Mouse (Mus musculus) adrenal gland, postnatal 14 days (tissue): ENCODE data around the gene Cdc42. TPM values are rescaled to one million over a fixed set of nuclear protein-coding genes. Genes with fewer than 3 reads are reported as not detected.

Experiments
- DNase-seq: peaks from one replicate; pipeline ENCODE4 v3.0.0; 2021; ENCODE audit warnings: mixed read lengths
- total RNA-seq: library from RNA; stranded (reverse); gene quantifications from 2 replicates; pipeline ENCODE4 v1.2.3, GENCODE M21; 2021

Gene Cdc42
- total RNA-seq, 1 experiment from 2014 or later, result 355 TPM

DNA sequence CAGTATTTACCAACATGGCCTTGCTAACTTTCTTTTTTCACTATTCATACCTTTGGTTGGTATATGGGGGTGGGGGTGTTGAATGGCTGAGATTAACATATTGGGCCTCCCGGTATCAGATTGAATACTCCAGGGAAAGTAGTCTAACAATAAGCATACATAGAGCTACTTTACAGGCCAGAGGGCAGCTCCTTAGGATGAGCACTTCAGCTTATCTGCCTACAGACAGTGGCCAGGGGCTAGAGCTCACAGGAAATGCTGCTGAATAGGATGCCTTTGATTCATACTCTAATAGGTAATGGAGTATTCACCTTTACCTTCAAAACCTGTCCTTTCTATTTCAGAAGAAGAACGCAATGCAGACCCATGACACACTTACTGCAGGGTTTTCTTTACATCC, 42.5 kb downstream of the Cdc42 start:
- DNase-seq, result no peak

DNA sequence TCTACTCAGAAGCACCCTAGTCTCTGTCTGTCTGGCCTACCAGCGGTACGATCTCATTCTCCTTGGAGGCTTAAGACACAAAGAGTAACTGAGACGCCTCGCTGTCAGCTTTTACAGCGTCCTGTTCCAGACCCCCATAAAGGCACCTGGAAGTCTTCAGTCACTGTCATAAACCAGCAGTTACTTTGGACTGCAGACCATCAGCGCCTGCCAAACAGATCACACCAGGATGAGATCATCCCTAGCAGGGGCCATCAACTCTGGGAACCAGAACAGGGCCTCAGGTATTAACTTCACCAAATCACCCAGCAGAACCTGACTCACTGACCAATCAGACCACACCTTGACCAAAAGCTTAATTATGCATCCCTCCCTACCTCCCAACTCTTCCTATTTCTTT, 43.0 kb downstream of the Cdc42 start:
- DNase-seq, result no peak

DNA sequence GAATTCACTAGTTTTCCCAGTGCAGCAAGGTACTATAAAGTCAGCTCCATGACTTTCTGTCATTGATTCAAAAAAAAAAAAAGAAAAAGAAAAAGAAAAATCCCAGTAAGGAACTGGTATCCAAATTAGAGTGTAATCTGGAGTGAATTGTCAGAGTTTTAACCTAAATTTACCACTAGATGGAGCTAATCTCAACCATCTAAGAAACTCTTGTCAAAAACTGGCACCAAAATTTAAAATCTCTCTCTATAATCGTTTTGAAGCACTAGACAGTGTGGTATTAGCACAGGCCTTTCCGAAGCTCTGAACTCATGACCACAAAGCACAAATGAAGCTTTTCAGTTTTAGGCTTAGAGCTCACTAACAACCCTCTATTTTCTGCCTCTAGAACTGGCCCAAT, 44.0 kb downstream of the Cdc42 start:
- no peak for DNase-seq

DNA sequence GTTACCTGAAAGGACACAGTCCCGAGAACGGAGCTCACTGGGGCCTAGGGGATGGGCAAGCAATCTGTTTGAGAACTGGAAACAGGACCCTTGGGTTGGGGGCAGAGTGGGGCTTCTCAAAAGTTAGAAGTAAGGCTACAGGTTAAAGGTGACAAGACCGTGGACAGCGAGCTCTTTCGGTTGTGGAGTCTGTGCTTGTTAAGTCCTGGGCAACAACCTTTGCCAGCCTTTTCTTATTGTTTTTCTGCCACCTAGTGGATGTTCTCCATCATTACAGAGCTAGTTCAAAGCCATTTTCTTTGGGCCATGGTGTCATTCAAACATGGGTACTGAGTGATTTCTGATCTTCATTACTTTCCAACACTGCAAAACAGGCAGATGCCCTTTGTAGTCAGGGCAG, 49.1 kb downstream of the Cdc42 start:
- DNase-seq, result peak; percentile 43

DNA sequence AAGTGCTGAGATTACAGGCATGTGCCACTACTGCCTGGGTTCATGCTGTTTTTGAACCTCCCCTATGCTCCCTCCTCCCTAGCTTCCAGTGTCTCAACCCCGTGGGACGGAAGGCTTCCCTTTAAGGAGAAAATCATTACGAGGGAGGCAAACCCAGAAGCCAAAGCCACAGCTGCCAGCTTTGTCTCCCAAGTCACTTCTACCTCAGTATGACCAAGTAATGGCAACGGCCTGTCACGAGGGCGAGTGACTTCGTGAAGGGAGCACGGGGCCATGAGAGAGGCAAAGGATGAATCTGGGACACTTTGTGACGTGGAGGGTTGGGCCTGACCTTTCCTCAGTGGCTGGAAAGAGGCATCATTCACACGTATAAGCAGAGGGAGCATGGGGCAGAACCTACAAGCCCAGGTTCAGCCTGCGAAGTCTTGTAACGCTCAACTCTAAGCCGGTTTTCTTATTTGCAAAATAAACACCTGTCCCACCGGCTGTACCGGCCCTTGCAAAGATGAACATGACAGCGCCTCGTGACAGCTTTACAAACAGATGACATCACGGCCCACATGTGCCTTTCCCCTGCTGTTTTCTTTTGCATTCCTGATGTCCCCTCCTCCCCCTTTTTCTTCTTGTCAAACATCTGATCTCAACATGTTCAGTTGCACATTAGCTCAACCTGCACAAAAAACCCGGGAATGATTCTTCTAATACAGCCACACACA, 50.4 kb downstream of the Cdc42 start:
- DNase-seq, result no peak

DNA sequence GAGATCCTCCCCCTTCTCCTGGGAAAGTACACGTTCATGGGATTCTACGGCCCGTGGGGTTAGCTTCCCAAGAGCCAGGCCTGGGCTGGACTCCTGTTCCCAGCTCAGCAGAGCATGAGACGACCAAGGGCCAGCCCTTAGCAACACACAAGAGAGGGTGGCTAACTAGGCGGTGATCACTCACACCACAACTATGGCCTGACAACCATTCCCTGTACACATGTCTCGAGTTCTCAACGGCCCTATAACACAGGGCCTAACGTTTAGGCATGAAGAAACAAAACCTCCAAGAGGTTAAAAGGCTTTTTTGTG, 51.0 kb downstream of the Cdc42 start:
- DNase-seq, result no peak

DNA sequence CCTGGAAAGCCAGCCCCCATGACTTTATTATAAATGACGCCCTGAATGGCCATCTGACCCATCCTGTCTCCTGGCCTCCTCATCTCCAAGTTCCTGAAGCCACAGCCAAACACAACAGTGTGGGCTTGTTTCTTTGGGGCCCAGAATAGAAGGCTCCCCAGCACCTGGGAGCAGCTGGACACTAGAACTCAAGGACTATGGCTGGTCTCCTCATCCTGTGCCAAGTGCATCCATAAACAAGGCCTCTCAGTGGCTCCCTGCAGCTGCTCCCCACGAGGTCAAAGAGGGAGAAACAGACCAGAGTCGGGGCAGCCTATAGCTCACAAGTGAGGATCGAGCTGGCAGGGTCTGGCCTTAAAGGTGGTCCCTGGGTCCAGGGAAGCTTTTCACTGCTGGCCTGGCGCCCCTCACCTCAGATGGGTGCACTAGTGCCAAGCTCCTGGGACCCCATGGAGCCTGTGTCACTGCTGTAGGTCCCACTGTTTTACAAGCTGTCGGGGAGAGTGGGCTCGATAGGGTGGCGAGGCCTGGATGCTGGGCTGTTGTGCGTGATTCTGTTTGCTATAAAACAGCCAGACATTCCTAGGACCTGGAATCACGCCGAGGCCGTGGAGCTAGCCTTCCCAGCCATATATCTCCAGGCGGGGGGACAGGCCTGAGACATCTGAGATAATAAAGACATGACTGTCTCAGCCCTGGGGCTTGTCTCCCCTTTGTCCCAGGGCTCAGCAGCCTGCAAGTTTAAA, 51.5 kb downstream of the Cdc42 start:
- DNase-seq, result no peak

DNA sequence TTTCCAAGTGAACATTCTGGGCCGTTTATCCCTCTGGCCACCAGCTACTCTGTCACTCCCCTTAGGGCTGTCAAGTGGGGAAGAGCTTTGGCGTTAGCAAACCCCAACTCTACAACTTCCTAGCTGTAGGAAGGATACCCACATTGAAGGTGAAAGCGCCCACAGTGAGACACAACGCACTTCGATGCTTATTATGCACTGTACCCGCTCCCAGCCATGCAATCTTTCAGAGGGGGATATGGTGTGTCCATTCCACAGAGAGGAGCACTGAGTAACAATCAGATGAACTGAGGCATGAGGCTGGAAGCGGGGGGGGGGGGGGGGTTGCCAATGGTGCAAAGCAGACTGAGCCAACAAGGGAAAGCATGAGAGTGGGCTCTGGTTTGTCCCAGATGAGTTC, 52.5 kb downstream of the Cdc42 start:
- DNase-seq, result no peak

DNA sequence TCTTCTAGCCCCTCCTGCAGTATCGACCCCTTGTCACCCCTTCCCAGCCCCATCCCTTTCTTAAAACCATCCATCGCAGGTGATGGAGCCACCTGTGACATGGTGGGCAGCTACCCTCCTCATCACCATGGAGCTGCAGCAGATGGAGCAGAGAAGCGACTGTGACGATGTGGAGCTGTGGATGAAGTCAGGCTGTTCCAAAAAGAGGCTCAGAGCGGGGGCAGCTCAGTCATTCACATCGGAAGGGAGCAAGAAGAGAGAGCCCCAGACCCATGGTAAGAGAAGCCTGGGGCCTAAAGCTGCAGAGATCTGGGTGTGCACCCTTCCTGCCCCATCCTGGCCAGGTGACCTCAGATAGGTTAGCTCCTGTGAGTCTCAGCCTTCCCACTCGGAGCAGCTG, 53.4 kb downstream of the Cdc42 start:
- DNase-seq, result no peak

DNA sequence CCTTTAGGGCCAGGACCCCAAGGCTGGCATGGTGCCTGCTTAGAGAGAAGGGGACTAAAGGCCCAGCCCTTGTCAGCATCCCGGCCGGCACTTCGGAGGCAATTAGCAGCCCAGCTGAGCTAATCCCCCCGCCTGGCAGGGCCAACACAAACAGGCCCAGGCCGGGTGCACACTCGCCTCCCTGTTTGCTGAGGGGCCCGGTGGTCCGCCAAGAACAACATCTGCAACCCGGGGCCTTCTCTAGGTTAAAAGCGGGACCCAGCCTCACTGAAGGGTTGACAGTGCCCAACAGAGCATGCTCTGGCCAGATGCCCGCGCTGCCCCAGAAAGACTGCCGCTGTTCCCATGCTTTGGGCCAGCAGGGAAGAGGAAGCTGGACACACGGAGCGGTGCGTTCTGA, 55.9 kb downstream of the Cdc42 start:
- DNase-seq, result no peak

DNA sequence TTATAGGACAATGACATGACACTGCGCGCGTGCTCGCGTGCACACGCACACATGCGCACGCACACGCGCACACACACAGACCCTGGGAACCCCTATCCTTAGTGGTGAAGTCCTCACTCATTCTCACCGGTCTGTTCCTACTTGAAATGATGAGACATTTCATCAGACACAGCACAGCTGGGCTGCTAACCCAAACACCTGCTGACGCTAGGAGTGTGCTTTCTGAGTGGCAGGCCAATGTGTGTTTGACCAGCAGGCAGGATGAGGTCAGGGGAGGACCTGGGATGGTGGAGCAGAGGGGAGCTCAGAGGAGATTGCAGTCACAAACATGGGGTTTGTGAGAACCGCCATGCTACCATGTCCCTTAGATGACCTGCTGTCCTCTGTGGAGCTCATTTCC, 57.3 kb downstream of the Cdc42 start:
- no peak for DNase-seq

DNA sequence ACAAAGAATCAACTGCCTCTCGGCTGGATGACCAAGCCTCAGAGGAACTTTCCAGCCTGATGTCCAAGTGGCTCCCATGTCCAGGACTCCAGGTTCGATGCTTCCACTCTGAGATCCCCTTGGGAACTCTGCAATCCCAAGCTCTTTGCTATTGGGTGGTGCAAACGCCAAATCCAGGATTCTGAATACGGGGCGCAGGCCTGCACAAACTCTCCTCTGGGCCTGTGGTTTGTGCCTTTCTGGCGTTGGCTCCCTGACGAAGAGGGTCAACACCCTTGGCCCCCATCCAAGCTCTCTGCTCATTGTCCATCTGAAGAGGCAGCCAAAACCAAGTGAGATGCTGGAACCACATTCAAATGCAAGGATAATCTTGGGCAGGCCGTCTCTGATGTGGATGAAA, 59.1 kb downstream of the Cdc42 start:
- DNase-seq, result no peak

DNA sequence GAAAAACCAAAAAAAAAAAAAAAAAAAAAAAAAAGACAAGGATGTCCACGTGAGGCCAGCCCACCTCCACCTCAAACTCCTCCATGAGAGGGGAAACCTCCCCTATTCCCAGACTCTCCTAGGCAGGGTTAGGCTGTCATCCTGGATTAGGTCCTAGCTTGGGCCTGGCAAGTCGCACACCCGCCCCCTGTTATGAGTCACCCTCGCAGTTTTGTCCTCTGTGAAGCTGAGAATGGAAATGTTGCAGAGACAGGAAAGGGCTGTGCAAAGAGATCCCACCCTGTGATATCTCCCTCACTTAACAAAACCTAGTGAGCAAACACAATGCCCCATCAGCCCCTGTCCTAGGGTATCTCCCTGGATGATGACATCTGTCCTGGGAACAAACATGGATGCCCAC, 59.9 kb downstream of the Cdc42 start:
- peak; percentile 54 for DNase-seq

DNA sequence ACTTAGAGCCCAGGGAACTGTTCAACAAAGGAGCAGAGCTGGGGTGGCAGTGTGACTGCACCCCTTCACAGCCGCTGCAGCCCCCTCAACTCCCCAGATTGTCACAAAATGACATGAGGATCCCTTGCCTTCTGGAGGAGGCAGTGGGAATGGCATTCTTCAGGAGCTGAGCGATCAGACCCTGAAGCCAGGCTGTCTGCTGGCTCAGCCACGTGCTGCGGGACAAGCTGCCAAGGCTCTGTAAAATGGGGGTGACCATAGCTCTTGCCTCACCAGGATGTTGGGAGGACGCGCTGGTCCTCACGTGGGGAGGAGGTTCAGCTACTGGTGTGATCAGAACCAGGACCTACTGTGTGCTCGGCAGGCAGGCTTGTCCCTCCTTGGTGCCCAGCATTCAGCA, 62.6 kb downstream of the Cdc42 start:
- DNase-seq, result no peak

DNA sequence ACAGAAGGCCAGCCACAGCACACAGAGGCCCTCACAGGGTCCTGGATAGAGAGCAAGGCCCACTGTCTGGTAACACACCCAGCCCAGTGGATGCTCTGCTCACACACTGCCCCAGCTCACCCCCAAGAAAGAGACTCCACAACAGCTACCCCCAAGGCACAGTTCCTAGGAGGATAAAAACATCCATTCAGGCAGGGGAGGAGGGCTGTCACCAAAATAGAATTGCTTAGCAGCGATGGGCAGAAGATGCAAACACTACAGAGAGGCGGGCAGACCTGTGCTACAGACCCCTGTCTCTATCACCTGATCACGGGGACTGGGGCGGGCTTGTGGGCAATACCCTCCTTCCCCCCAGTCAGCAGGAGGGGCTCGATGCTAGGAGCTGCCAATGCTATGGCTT, 63.0 kb downstream of the Cdc42 start:
- no peak for DNase-seq

DNA sequence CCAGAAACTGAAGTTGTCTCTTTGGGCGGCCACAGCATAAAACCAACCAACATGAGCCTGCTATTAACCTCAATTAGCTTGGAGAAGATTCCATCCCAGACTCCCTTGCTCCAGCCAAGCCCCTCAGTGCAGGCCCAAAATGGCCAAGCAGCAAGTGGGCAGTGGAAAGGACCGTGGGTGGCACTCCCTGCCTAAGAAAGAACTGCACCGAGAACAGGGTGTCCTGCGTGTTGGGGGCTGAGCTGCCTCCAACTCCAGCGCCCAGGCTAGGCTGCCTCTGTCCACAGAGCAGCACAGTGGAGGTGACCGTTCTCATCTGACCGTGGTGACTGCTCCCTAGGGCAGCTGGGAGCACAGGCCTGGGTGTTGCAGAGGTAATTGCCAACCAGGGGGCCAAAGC, 63.5 kb downstream of the Cdc42 start:
- DNase-seq, result no peak

DNA sequence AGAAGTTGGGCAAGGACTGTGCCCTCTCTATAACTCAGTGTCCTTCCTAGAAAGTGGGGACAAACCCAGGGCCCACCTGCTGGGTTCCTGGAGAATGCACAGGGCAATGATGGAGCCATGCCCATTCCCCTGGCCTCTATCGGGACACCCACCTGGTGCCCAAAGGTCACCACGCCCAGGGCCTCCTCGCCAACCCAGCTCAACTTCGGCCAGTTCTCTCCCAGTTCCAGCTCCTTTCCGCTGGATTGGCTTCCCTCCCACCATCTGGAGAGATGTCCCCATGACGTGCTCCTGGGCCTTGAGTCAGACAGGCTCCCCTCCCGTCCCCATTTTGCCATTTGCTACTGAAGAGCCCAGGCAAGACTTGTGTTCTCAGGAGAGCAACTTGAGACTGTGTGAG, 64.9 kb downstream of the Cdc42 start:
- peak; percentile 55 for DNase-seq

DNA sequence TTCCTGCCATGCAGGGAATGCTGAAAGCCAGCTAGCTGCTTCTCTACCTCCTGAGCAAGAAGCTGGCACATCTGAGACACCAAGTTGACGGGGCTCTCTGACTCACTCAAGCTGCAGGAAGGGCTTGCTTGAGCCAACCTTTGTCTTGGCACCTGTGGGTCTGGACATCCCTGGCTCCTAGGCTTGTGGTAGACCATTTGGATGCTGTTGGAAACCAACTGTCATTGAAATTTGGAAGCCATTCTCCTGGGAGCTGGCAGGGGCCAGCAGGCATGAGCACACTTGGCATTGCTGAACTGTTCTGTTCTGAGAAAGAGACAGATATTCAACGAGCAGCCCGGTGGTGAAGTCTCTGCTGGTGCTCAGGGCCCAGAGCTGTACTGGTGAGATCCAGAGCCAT, 67.3 kb downstream of the Cdc42 start:
- DNase-seq, result no peak

DNA sequence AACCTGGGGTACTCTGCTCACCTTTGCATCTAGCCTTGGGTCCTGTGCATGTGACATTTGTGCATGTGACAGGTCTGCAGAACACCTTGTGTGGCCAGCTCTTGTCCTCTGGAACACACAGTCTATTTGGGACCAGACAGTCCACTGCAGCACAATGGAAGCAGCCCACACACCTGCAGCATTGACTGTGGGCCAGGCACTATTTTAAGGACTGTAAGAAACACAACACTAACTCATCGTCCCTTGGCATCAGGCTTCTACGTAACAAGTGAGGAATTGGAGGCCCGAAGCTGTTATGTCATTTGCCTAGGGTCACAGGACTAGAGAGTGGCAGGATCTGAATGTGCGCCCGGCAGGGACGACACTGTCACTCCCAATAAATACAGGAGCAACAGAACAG, 67.8 kb downstream of the Cdc42 start:
- no peak for DNase-seq

DNA sequence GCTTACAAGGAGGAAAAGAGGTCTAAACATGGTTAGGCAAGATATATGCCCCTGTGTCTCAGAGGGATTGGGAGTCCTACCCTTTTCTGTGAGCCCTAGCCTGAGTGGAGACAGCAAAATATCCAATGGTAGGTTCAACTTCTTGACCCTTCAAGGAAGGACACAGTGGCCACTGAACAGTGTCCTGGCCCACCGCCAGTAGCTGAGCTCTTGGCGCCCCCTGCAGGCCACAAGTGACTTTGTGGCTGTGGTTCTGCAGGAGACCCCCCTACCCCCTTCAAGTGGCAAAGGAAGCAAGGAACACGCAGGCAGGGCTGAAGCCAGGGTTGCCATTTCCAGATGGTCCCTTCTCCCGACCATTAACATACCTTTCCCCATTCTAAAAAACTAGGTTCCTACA, 69.7 kb downstream of the Cdc42 start:
- DNase-seq, result peak; percentile 85

DNA sequence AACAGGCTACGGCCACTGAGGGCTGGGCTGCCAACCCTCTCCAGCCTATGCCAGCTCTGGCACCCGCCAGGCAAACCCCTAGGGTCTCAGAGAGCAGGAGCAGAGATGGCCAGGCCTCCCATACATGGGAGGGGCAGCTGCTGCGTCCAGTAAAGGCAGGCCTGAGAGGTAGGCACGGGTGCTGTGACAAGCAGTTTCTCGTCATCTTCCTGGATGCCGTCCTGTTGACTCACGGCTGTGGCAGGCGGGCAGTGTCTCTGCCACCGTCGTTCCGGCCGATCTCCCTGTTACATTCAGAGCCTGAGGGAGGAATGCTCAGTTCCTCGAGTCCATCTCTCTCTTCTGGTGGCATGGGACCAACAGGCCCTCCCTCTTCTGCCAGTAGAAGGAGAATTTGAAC, 70.3 kb downstream of the Cdc42 start:
- peak; percentile 78 for DNase-seq

DNA sequence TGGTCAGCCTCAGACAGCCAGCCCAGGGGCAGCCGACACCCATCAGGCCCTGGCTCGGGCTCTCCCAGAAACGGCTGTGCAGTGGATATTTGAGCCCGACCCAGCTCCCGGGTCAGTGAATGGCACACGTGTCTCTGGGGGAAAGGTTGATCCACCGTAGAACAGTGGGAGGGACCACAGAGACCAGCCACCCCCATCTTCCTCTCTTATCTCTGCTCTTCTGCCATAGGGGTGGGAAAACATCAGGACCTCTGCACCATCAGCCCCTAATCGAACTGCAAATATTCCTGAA, 70.9 kb downstream of the Cdc42 start:
- DNase-seq, result no peak

DNA sequence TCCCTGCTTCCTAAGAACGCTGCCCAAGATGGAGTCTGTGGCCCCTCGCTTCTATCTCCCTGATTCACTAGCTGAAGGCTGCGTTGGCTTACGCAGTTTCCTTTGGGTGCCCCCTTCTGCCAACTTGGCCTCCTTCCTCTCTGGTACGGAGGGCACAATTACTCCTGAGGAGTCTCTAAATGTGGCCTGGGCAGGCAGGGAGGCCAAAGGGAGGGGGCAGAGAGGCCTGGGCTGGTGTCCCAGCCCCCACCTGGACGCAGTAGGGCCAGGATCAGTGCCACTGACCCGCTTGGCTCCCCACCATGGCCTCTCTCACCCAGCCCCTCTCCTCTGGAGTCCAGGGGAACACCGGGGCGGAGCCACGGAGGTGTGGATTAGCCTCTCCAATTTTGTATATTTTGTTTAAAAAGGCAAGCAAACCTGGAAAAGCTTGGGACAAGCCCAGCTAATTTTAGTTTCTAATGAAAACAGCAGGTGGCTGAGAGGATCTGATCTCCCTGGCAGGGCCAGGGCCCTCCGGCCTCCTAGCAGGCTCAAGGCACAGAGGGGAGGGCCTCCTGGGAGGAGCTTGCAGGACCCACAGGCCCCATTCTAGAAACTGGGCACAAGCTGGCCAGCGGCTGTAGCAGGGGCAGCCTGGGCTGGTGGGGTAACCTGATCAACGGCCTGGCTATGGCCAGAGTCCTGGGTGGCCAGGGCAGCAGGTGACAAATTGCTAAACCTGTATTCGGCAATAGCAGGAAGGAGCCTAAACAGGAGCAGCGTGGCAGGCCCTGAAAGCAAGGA, 71.5 kb downstream of the Cdc42 start:
- DNase-seq, result no peak

DNA sequence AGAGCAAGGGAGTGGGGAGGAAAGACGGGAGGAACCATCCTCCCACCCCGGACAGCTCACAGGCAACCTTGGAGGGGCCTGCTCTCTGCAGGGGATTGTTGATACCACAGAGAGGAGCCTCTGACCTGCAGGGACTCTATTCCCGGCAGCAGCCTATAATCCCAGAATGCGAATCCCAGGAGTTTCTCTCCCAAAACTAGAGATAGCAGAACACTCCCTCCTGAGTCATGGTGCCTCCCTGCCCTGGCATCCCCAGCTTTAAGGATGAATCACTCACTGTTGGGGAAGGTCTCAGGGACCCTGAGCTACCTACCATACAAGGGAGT, 74.2 kb downstream of the Cdc42 start:
- DNase-seq, result no peak
